Mouse (Mus musculus): ENCODE measurements around the gene Cenpn.

Cenpn gene

DNA sequence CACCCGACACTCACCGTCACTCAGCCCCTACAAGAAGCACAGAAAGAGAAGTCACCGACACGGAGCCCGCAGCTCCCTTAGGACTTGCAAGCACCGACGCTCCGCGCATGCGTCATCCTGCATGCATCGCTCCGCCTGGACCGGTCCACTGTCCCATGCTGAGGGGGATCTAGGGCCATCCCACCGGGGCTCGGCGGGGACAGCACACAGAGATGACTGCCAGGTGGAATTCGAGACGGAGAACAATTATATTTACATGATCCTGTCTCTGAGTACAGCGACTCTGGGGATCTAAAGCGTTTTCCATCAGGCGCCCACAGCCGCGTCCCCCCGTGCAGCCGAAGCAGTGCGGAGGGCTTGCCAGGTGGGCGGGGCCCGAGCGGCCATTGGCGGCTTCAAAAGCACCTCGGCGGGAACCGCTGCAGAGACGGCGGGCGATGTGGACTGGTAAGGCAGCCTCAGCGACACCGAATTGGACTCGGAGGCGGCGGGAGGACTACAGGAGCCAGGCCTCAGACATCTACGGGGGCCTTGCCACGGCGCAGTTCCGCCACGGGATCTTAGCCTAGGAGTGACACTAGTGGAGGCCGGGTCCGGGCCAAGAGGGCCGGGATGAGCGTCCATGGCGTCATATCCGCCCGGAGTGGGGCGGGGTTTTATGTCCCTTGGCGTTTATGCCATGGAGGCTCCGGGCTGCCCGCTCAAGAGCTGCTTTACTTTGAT lies at the start of gene Cenpn, which contains the start of gene Cmc2:
TSS of gene Cenpn (plus strand) at position 394 of the 723 bp plus-strand sequence.
TSS of gene Cmc2 (minus strand) at position 119 of the 723 bp plus-strand sequence.
- peak; percentile 93 for ATAC-seq (ENCODE audit: insufficient number of reproducible peaks, low FRiP score, low TSS enrichment)

GRCm38 (mm10) chr8:116872761-116873342 lies 48.7 kb upstream of the Cenpn start:
- ATAC-seq (ENCODE audit: insufficient number of reproducible peaks, low FRiP score, low TSS enrichment): no peak

DNA sequence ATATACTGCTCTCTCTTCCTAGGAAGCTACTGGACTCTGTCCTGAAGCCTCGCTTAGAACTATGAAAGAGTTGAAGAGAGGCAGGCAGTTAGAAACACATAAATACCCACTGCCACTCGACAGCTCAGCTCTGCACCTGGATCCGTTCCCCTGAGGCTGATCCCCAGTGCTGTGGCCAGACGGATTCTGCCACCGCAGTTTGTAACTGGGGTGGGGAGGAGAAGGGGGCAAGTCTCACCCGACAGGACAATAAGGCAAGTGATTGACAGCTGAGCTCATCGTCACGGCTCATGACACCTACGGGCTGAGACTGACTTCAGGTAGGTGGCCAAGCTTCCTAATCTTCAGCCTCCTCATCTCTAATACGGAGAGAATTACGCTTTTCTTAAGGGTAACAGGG lies 47.9 kb upstream of the Cenpn start:
- ATAC-seq (ENCODE audit: insufficient number of reproducible peaks, low FRiP score, low TSS enrichment): no peak

DNA sequence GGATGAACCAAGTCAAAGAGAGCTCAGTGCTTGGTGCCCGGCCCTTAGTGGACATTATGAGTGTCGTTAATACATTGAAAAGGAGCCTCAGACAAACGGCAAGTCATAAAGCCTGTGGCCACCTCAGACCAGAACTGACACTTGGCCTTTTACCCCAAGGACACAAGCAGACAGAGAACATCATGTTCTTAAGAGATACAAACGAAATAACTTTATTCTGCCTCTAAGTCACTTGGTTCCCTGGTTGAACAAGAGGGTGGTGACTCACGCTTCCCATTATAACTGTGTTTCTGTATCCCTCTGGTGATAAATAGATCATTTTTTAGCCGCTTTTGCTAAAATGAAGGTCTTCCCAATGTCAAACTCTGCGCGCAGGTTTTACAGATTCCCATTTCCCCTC lies 47.5 kb upstream of the Cenpn start:
- no peak for ATAC-seq (ENCODE audit: insufficient number of reproducible peaks, low FRiP score, low TSS enrichment)

- no peak for ATAC-seq (ENCODE audit: insufficient number of reproducible peaks, low FRiP score, low TSS enrichment)
Measured at GRCm38 (mm10) chr8:116875798-116876450, 45.6 kb upstream of the Cenpn start.

DNA sequence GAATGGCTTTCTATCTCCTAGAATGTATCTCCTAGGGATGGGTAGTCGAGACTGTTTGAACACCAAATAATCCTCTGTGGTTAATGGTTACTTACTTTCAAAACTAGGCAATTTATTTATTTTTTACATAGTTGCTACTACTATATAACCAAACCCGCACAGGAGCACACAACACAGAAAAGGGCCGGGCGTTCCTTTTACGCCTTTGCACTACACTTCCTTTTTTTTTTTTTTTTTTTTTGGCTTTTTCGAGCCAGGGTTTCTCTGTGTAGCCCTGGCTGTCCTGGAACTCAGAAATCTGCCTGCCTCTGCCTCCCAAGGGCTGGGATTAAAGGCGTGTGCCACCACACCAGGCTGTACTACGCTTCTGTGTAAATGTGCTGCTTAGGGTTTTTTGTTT lies 40.1 kb upstream of the Cenpn start:
- no peak for ATAC-seq (ENCODE audit: insufficient number of reproducible peaks, low FRiP score, low TSS enrichment)

DNA sequence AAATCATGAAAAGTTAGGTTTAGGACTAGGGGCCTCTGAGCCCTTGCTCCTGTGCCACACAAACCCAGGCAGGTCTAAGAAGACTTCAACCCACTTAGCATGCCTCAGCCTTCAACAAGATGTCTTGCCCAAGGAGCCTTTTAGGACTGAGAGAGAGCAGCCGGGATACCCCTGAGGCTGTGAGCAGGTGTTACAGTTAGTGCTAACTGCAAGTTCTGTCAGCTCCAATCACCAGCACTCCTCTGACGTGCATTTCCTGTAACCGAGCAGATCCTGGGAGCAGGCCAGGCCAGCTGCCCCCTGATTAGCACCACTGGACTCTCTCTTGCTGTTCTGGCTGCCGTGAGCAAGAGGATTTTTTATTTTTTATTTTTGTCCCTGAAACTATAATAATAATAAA lies 33.7 kb upstream of the Cenpn start:
- ATAC-seq (ENCODE audit: insufficient number of reproducible peaks, low FRiP score, low TSS enrichment): no peak

DNA sequence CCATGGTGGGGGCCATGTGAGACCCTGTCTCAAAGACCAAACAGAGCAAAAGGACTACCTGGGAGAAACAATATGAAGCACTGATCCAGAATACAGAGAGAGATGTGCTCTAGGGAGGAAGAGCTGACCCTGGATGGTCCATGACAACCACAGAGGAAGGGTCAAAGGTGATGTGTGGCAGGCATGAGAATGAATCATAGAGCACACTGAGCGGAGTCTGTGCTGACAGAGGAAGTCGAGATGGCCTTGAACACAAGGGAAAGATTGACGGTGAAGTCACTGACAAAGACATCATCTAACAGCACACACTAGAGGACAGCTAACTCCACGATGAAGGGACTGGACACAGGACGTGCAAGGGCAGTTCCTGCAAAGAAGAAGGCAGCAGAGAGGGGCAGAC lies 30.1 kb upstream of the Cenpn start:
- ATAC-seq (ENCODE audit: insufficient number of reproducible peaks, low FRiP score, low TSS enrichment): no peak

- ATAC-seq (ENCODE audit: insufficient number of reproducible peaks, low FRiP score, low TSS enrichment): no peak
Measured at GRCm38 (mm10) chr8:116892130-116892529, 29.4 kb upstream of the Cenpn start.

GRCm38 (mm10) chr8:116892636-116893035 lies 28.9 kb upstream of the Cenpn start:
- no peak for ATAC-seq (ENCODE audit: insufficient number of reproducible peaks, low FRiP score, low TSS enrichment)

- ATAC-seq (ENCODE audit: insufficient number of reproducible peaks, low FRiP score, low TSS enrichment): no peak
Measured at GRCm38 (mm10) chr8:116893938-116894337, 27.6 kb upstream of the Cenpn start.

DNA sequence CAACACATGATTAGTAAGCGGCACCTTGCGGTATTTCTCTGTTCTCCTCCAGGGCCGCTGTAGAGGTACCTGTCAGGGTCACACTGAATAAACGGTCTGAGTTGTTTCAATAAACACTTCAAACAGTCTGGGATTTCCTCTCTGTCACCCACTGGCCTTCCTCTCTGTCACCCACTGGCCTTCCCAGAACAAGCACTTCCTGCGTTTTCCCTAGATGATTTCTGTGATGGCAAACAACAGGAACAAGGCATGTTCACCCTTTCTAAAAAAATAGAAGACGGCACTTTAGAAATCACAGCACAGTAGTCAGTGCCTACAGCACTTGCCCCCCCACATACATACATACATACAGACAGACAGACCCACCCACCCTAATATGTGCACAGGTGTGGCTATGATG lies 26.0 kb upstream of the Cenpn start:
- ATAC-seq (ENCODE audit: insufficient number of reproducible peaks, low FRiP score, low TSS enrichment): no peak

GRCm38 (mm10) chr8:116904736-116905135 lies 16.8 kb upstream of the Cenpn start:
- no peak for ATAC-seq (ENCODE audit: insufficient number of reproducible peaks, low FRiP score, low TSS enrichment)

DNA sequence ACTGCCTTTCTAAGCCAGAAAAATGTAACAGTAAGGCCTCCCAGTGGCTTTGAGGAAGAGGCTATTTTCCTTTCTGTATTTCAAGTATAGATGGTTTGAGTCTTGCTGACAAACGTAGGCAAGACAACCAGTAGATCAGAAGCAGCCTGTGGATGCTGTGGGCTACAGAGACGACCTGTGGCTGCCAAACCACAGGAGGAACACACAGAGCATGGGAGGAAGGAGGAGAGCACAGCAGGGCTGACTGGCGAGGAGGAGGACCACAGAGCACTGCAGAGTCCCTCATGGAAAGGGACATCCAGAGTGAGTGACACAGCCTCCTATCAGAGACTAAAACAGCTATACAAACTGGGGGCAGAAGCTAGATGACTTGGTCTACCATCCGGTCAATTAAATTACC lies 16.3 kb upstream of the Cenpn start:
- ATAC-seq (ENCODE audit: insufficient number of reproducible peaks, low FRiP score, low TSS enrichment): no peak

DNA sequence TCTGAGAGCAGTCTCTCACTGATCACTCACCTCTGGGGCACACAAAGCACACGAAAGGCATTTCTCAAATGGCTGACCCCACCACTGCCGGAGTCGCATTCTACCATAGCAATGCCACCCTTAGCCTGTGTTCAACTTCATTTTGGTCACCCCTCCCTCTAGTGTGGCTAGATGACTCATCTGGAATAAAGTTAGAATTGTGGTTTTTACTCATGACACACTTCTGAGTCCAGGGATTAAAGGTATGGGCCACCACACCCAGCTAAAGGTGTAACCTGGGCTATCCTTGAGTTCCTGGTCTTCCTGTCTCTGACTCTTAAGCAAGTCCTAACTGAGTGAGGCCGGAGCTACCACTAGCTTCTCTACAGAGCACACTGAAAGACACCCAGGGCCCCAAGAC lies 15.7 kb upstream of the Cenpn start:
- no peak for ATAC-seq (ENCODE audit: insufficient number of reproducible peaks, low FRiP score, low TSS enrichment)

DNA sequence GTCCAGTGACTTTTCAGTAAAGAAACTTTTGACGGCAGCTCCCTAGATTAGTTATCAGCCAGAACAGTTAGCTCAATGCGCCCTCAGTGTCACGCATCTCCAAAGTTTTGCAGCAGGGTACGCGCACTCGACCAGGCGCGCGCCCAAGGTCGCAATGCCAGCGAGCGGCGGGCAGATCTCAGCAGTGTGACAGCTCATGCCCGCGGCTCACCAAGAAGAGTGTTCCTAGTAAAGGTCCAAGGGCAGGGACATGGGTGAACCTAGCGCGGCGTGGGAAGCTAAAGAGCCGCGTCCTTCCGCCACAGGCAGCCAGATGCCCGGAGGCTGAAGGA lies 559 bp upstream of the Cenpn start:
- ATAC-seq (ENCODE audit: insufficient number of reproducible peaks, low FRiP score, low TSS enrichment): peak; percentile 65

- ATAC-seq (ENCODE audit: insufficient number of reproducible peaks, low FRiP score, low TSS enrichment): no peak
Measured at GRCm38 (mm10) chr8:116922060-116922757, 679 bp downstream of the Cenpn start.

DNA sequence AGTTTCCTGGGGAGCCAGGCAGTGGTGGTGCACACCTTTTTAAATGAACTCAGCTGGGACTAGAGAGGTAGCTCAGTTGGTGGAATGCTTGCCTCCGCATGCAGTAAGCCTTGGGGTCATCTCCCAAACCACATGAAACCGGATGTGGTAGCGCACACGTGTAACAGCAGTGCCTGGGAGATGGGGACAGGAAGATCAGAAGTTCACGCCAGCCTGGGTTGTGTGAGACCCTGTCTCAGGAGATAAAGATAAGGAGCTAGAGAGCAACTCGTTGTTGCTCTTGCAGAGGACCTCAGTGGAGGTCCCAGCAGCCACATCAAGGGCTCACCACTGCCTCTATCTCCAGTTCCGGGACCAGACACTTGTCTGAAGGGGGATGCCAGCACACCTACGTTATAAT lies 2.0 kb downstream of the Cenpn start:
- ATAC-seq (ENCODE audit: insufficient number of reproducible peaks, low FRiP score, low TSS enrichment): no peak

DNA sequence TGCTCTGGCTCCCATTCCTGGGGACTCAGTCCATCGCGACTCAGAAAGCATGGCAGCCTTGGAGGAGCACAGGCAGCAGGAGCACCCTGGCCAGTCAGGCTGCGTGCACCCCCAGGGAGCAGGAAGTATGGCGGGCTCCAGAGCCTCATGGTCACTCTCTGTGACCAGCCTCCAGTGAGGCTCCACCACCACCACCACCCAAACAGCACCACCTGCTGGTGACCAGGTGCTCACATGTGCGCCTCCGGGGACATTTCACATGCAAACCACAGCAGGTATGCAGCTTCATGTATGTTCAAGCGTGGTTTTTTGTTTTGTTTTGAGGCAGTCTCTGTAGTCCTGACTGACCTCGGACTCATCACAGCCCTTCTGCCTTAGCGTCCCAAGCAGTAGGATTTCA lies 6.3 kb downstream of the Cenpn start:
- no peak for ATAC-seq (ENCODE audit: insufficient number of reproducible peaks, low FRiP score, low TSS enrichment)

DNA sequence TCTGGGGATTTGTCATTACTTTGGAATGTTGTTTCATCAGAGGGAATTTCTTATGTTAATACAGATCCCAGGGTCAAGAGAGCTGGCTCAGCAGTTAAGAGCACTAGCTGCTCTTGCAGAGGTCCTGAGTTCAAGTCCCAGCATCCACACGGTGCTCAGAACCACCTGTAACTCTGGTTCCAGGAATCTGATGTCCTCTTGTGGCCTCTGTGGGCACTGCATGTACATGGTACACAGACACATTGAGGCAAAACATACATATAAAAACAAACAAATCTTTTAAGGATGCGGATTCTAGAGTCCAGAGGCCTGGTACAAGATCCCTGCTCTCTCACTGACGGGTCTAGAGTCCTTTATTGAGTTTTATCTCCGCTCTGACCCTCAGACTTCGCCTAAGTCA lies 7.1 kb downstream of the Cenpn start:
- no peak for ATAC-seq (ENCODE audit: insufficient number of reproducible peaks, low FRiP score, low TSS enrichment)

GRCm38 (mm10) chr8:116934976-116935375 lies 13.4 kb downstream of the Cenpn start:
- no peak for ATAC-seq (ENCODE audit: insufficient number of reproducible peaks, low FRiP score, low TSS enrichment)
